Mouse (Mus musculus) heart, postnatal 25 days (tissue): ENCODE measurements around the gene Pdzd3. TPM values are rescaled to one million over a fixed set of nuclear protein-coding genes. Genes with fewer than 3 reads are reported as not detected.
A peak's percentile ranks its signal among the peaks of the same experiment; 100 is the strongest.

ENCODE experiments used
- DNase-seq: peaks from one replicate; pipeline ENCODE4 v3.0.0; 2022; ENCODE audit warnings: low spot score
- intact Hi-C: fragments of 180-260 bp; cut with DNase I; formaldehyde crosslinking; loops from one replicate; pipeline ENCODE4 v1.15.1; 2025
- total RNA-seq, 2 experiments: library from RNA; stranded (reverse); gene quantifications; 2 replicates each; pipeline ENCODE4 v1.2.3; 2021

Gene Pdzd3
- total RNA-seq, 2 experiments from 2014 or later: 4.3 to 4.4 TPM

- DNase-seq: no peak
- intact Hi-C loops: no loop called here
Observed at GRCm38 (mm10) chr9:44254508-44255135, 3.4 kb upstream of the Pdzd3 start.

GRCm38 (mm10) chr9:44253441-44253840 lies 2.2 kb upstream of the Pdzd3 start:
- no peak for DNase-seq
- intact Hi-C loops: no loop called here

- no peak for DNase-seq
- intact Hi-C loops: no loop called here
Observed at GRCm38 (mm10) chr9:44250445-44250844, 826 bp downstream of the Pdzd3 start.

- DNase-seq: no peak
- intact Hi-C loops: loop anchor here (5.0 kb wide), 1 partner anchor 108 kb away; no protein-coding TSS in a partner anchor
Observed at GRCm38 (mm10) chr9:44249181-44250146, 1.8 kb downstream of the Pdzd3 start.

- intact Hi-C loops: loop anchor here (5.0 kb wide), 1 partner anchor 109 kb away; no protein-coding TSS in a partner anchor
- no peak for DNase-seq
Observed at GRCm38 (mm10) chr9:44247907-44248306, 3.4 kb downstream of the Pdzd3 start.

GRCm38 (mm10) chr9:44243621-44244020 lies 7.7 kb downstream of the Pdzd3 start:
- DNase-seq: no peak
- intact Hi-C loops: no loop called here

- no peak for DNase-seq
- intact Hi-C loops: loop anchor here (2.0 kb wide), 1 partner anchor 149 kb away; no protein-coding TSS in a partner anchor
Observed at GRCm38 (mm10) chr9:44241418-44241817, 9.9 kb downstream of the Pdzd3 start.

GRCm38 (mm10) chr9:44240911-44241310 lies 10.4 kb downstream of the Pdzd3 start:
- no peak for DNase-seq
- intact Hi-C loops: loop anchor here (2.0 kb wide), 1 partner anchor 150 kb away; no protein-coding TSS in a partner anchor

GRCm38 (mm10) chr9:44240399-44240798 lies 10.9 kb downstream of the Pdzd3 start, which contains the start of gene Ccdc153:
Ccdc153 (plus strand) TSS chr9:44240676.
- DNase-seq: no peak
- intact Hi-C loops: loop anchor here (2.0 kb wide), 1 partner anchor 150 kb away; no protein-coding TSS in a partner anchor

- no peak for DNase-seq
- intact Hi-C loops: loop anchor here (10.0 kb wide), 3 partner anchors 55 to 255 kb away; no protein-coding TSS in a partner anchor
Observed at GRCm38 (mm10) chr9:44239447-44239846, 11.8 kb downstream of the Pdzd3 start.

GRCm38 (mm10) chr9:44238501-44239190 lies 12.6 kb downstream of the Pdzd3 start:
- DNase-seq: no peak
- intact Hi-C loops: loop anchor here (10.0 kb wide), 3 partner anchors 54 to 254 kb away; no protein-coding TSS in a partner anchor

GRCm38 (mm10) chr9:44237128-44237527 lies 14.1 kb downstream of the Pdzd3 start:
- intact Hi-C loops: loop anchor here (10.0 kb wide), 3 partner anchors 52 to 252 kb away; no protein-coding TSS in a partner anchor

GRCm38 (mm10) chr9:44236601-44237000 lies 14.7 kb downstream of the Pdzd3 start:
- intact Hi-C loops: loop anchor here (10.0 kb wide), 3 partner anchors 52 to 252 kb away; no protein-coding TSS in a partner anchor
- no peak for DNase-seq

More at GRCm38 (mm10) chr9:44237128-44237527, 14.1 kb downstream of the Pdzd3 start:
- no peak for DNase-seq

- no peak for DNase-seq
- intact Hi-C loops: loop anchor here (10.0 kb wide), 3 partner anchors 50 to 250 kb away; no protein-coding TSS in a partner anchor
Observed at GRCm38 (mm10) chr9:44234479-44235427, 16.5 kb downstream of the Pdzd3 start.

GRCm38 (mm10) chr9:44233802-44234478 lies 17.3 kb downstream of the Pdzd3 start, which contains the start of gene Cbl:
Cbl (minus strand) TSS chr9:44234049.
- intact Hi-C loops: loop anchor here (10.0 kb wide), 3 partner anchors 49 to 249 kb away; no protein-coding TSS in a partner anchor
- DNase-seq: peak; percentile 98

GRCm38 (mm10) chr9:44233021-44233801 lies 18.1 kb downstream of the Pdzd3 start:
- intact Hi-C loops: loop anchor here (10.0 kb wide), 3 partner anchors 48 to 248 kb away; no protein-coding TSS in a partner anchor
- no peak for DNase-seq

- intact Hi-C loops: loop anchor here (10.0 kb wide), 3 partner anchors 47 to 247 kb away; no protein-coding TSS in a partner anchor
- no peak for DNase-seq
Observed at GRCm38 (mm10) chr9:44231609-44232008, 19.7 kb downstream of the Pdzd3 start.
